Mouse (Mus musculus): ENCODE results near the gene Twf2.

Gene Twf2

GRCm38 (mm10) chr9:106237878-106238277 lies 35.0 kb downstream of the Twf2 start:
- DNase-seq (ENCODE audit: low read depth): no peak

GRCm38 (mm10) chr9:106241541-106242164 lies 38.7 kb downstream of the Twf2 start:
- DNase-seq (ENCODE audit: low read depth): no peak

GRCm38 (mm10) chr9:106242813-106243488 lies 40.0 kb downstream of the Twf2 start:
- no peak for DNase-seq (ENCODE audit: low read depth)

GRCm38 (mm10) chr9:106249550-106249949 lies 46.6 kb downstream of the Twf2 start:
- no peak for DNase-seq (ENCODE audit: low read depth)

- DNase-seq (ENCODE audit: low read depth): peak; percentile 55
Observed at GRCm38 (mm10) chr9:106250245-106250644, 47.3 kb downstream of the Twf2 start.

- DNase-seq (ENCODE audit: low read depth): no peak
Observed at GRCm38 (mm10) chr9:106251066-106251465, 48.2 kb downstream of the Twf2 start.

GRCm38 (mm10) chr9:106254001-106254400 lies 51.1 kb downstream of the Twf2 start:
- DNase-seq (ENCODE audit: low read depth): peak; percentile 44

GRCm38 (mm10) chr9:106258412-106258811 lies 55.5 kb downstream of the Twf2 start:
- no peak for DNase-seq (ENCODE audit: low read depth)

GRCm38 (mm10) chr9:106258990-106259389 lies 56.1 kb downstream of the Twf2 start:
- no peak for DNase-seq (ENCODE audit: low read depth)

- DNase-seq (ENCODE audit: low read depth): no peak
Observed at GRCm38 (mm10) chr9:106261058-106261457, 58.1 kb downstream of the Twf2 start.

- no peak for DNase-seq (ENCODE audit: low read depth)
Observed at GRCm38 (mm10) chr9:106261491-106261890, 58.6 kb downstream of the Twf2 start.

- no peak for DNase-seq (ENCODE audit: low read depth)
Observed at GRCm38 (mm10) chr9:106262075-106262474, 59.2 kb downstream of the Twf2 start.

GRCm38 (mm10) chr9:106263381-106263924 lies 60.5 kb downstream of the Twf2 start:
- DNase-seq (ENCODE audit: low read depth): peak; percentile 70

Measured in NIH3T3 (cell line).